Mouse (Mus musculus) lung, embryonic 14.5 days (tissue): Measurements from ENCODE around the gene Ntm. TPM values are rescaled to one million over a fixed set of nuclear protein-coding genes. Genes with fewer than 3 reads are reported as not detected.

ENCODE experiments used
- ATAC-seq: fragments of 200-750 bp; cut with Nextera tagmentation; 2 replicates; pipeline ENCODE4 v1.8.0; 2017; ENCODE audit warnings: mild to moderate bottlenecking, moderate TSS enrichment, moderate library complexity; ENCODE audit not compliant: insufficient read depth
- DNase-seq: peaks from one replicate; pipeline ENCODE4 v3.0.0-alpha.2; 2015
- H3K27ac ChIP-seq: fragments of 300-500 bp; sonication (generic); 2 replicates; pipeline ENCODE4 v1.5.1; 2014; ENCODE audit warnings: low read depth, mild to moderate bottlenecking, moderate library complexity
- H3K27me3 ChIP-seq: fragments of 300-500 bp; sonication (generic); 2 replicates; pipeline ENCODE4 v1.6.1; 2014; ENCODE audit warnings: low read length, control low read depth; ENCODE audit not compliant: insufficient read depth
- H3K36me3 ChIP-seq: fragments of 300-500 bp; sonication (generic); 2 replicates; pipeline ENCODE4 v1.6.1; 2014; ENCODE audit warnings: control low read depth; ENCODE audit not compliant: insufficient read depth
- H3K4me1 ChIP-seq: fragments of 300-500 bp; sonication (generic); 2 replicates; pipeline ENCODE4 v1.6.1; 2014; ENCODE audit warnings: antibody characterized with exemption, control low read depth; ENCODE audit not compliant: insufficient read depth
- H3K4me2 ChIP-seq: fragments of 300-500 bp; sonication (generic); 2 replicates; pipeline ENCODE4 v1.6.1; 2014; ENCODE audit warnings: mild to moderate bottlenecking
- H3K4me3 ChIP-seq: fragments of 300-500 bp; sonication (generic); 2 replicates; pipeline ENCODE4 v1.5.1; 2014; ENCODE audit warnings: low read depth, low read length
- H3K9ac ChIP-seq: fragments of 300-500 bp; sonication (generic); 2 replicates; pipeline ENCODE4 v1.6.1; 2014
- H3K9me3 ChIP-seq: fragments of 300-500 bp; sonication (generic); 2 replicates; pipeline ENCODE4 v1.6.1; 2016; ENCODE audit warnings: low read depth, low read length, control low read depth
- CTCF ChIP-seq: IDR thresholded peaks from 2 replicates; pipeline ENCODE4 v1.5.1; 2016; ENCODE audit warnings: antibody characterized with exemption, low read depth
- WGBS: fragments of 180-500 bp; shearing (Covaris S2); extraction: QIAGEN DNeasy Blood & Tissue Kit; methylation state at CpG from one replicate; pipeline ENCODE4 v1.1.7; 2014; 5-methylcytosine and 5-hydroxymethylcytosine counted together
- polyA plus RNA-seq: library from polyadenylated mRNA; unstranded; fragments of >200 nt; fragmentation: Nextera tagmentation; extraction: Ambion mirVana; gene quantifications from 2 replicates; pipeline ENCODE4 v1.2.1, GENCODE M21; 2014

Ntm gene
- polyA plus RNA-seq, 1 experiment from 2014 or later = 22.1 TPM

GRCm38 (mm10) chr9:29862408-29862807 lies 100.5 kb downstream of the Ntm start:
- DNase-seq = no peak

GRCm38 (mm10) chr9:29859256-29860048 lies 103.5 kb downstream of the Ntm start:
- H3K27me3 ChIP-seq = no peaks in the 10 kb centered on the region
- 78% methylated on average over 6 of the region's 6 CpGs for whole genome bisulfite sequencing
- no peak for ATAC-seq

More at GRCm38 (mm10) chr9:29862408-29862807, 100.5 kb downstream of the Ntm start:
- Histone ChIP-seq H3K27ac (no peak overlapping the region), H3K4me3 (no peak overlapping the region), H3K4me1 (no peaks in the 10 kb centered on the region), H3K36me3 (no peaks in the 10 kb centered on the region), H3K9me3 (no peaks in the 10 kb centered on the region), H3K4me2 (no peak overlapping the region), H3K9ac (no peak overlapping the region), H3K27me3 (no peaks in the 10 kb centered on the region)
- TF ChIP-seq CTCF = no peak
- ATAC-seq = no peak
- WGBS = 54% methylated on average over 5 of the region's 5 CpGs

GRCm38 (mm10) chr9:29848735-29849455 lies 114.0 kb downstream of the Ntm start:
- no peaks in the 10 kb centered on the region for H3K9me3 ChIP-seq
- H3K9ac ChIP-seq = no peak overlapping the region
- H3K27me3 ChIP-seq = no peaks in the 10 kb centered on the region
- 45% methylated on average over 8 of the region's 8 CpGs for WGBS
- H3K4me1 ChIP-seq = no peaks in the 10 kb centered on the region
- TF ChIP-seq CTCF = no peak
- DNase-seq (no peak), ATAC-seq (no peak)
- no peak overlapping the region for H3K4me3 ChIP-seq
- H3K36me3 ChIP-seq = no peaks in the 10 kb centered on the region
- no peak overlapping the region for H3K4me2 ChIP-seq
- no peak overlapping the region for H3K27ac ChIP-seq

More at GRCm38 (mm10) chr9:29859256-29860048, 103.5 kb downstream of the Ntm start:
- no peaks in the 10 kb centered on the region for H3K4me1 ChIP-seq
- no peaks in the 10 kb centered on the region for H3K36me3 ChIP-seq
- H3K27ac ChIP-seq = no peak overlapping the region
- no peak overlapping the region for H3K4me2 ChIP-seq
- no peak for DNase-seq
- no peak overlapping the region for H3K9ac ChIP-seq
- H3K9me3 ChIP-seq = no peaks in the 10 kb centered on the region
- no peak for TF ChIP-seq CTCF
- no peak overlapping the region for H3K4me3 ChIP-seq

GRCm38 (mm10) chr9:29837344-29837743 lies 125.6 kb downstream of the Ntm start:
- H3K36me3 ChIP-seq = no peaks in the 10 kb centered on the region
- no peak for DNase-seq
- no peak overlapping the region for H3K4me2 ChIP-seq
- no peaks in the 10 kb centered on the region for H3K27me3 ChIP-seq
- WGBS = 81% methylated on average over 6 of the region's 6 CpGs
- no peak overlapping the region for H3K27ac ChIP-seq
- no peaks in the 10 kb centered on the region for H3K9me3 ChIP-seq
- no peak for ATAC-seq
- no peak overlapping the region for H3K9ac ChIP-seq
- TF ChIP-seq CTCF = no peak
- H3K4me1 ChIP-seq = no peaks in the 10 kb centered on the region
- no peak overlapping the region for H3K4me3 ChIP-seq

GRCm38 (mm10) chr9:29834911-29835310 lies 128.0 kb downstream of the Ntm start:
- DNase-seq (no peak), ATAC-seq (no peak)
- Histone ChIP-seq H3K27ac (no peak overlapping the region), H3K9ac (no peak overlapping the region), H3K4me1 (no peaks in the 10 kb centered on the region), H3K27me3 (no peaks in the 10 kb centered on the region), H3K9me3 (no peaks in the 10 kb centered on the region), H3K4me3 (no peak overlapping the region), H3K36me3 (no peaks in the 10 kb centered on the region), H3K4me2 (no peak overlapping the region)
- TF ChIP-seq CTCF = no peak
- WGBS = 72% methylated on average over 5 of the region's 5 CpGs

- H3K27me3 ChIP-seq = no peaks in the 10 kb centered on the region
- no peak overlapping the region for H3K27ac ChIP-seq
- H3K9me3 ChIP-seq = no peaks in the 10 kb centered on the region
- no peaks in the 10 kb centered on the region for H3K4me1 ChIP-seq
- H3K36me3 ChIP-seq = no peaks in the 10 kb centered on the region
- H3K9ac ChIP-seq = no peak overlapping the region
- H3K4me2 ChIP-seq = no peak overlapping the region
- 39% methylated on average over 2 of the region's 2 CpGs for WGBS
- ATAC-seq = no peak
- no peak overlapping the region for H3K4me3 ChIP-seq
- DNase-seq = no peak
- TF ChIP-seq CTCF = no peak
Observed at GRCm38 (mm10) chr9:29833781-29834180, 129.2 kb downstream of the Ntm start.

- Histone ChIP-seq H3K9ac (no peak overlapping the region), H3K9me3 (no peaks in the 10 kb centered on the region), H3K4me2 (no peak overlapping the region), H3K27ac (no peak overlapping the region), H3K27me3 (no peaks in the 10 kb centered on the region), H3K36me3 (no peaks in the 10 kb centered on the region), H3K4me3 (no peak overlapping the region), H3K4me1 (no peaks in the 10 kb centered on the region)
- no peak for TF ChIP-seq CTCF
- no peak for ATAC-seq
- no peak for DNase-seq
- 33% methylated on average over 5 of the region's 5 CpGs for WGBS
Observed at GRCm38 (mm10) chr9:29827240-29827660, 135.7 kb downstream of the Ntm start.
